Mouse (Mus musculus): ENCODE results near the gene Mdm2.

Gene Mdm2

GRCm38 (mm10) chr10:117695027-117695426 lies 15.5 kb downstream of the Mdm2 start:
- DNase-seq: no peak

GRCm38 (mm10) chr10:117694255-117694953 lies 16.2 kb downstream of the Mdm2 start:
- no peak for DNase-seq

- DNase-seq: no peak
Observed at GRCm38 (mm10) chr10:117692953-117693352, 17.6 kb downstream of the Mdm2 start.

GRCm38 (mm10) chr10:117692173-117692572 lies 18.4 kb downstream of the Mdm2 start:
- DNase-seq: no peak

- no peak for DNase-seq
Observed at GRCm38 (mm10) chr10:117691389-117691968, 19.1 kb downstream of the Mdm2 start.

- no peak for DNase-seq
Observed at GRCm38 (mm10) chr10:117690770-117691296, 19.7 kb downstream of the Mdm2 start.

- DNase-seq: no peak
Observed at GRCm38 (mm10) chr10:117690101-117690352, 20.5 kb downstream of the Mdm2 start.

- DNase-seq: no peak
Observed at GRCm38 (mm10) chr10:117689297-117690100, 21.1 kb downstream of the Mdm2 start.

- no peak for DNase-seq
Observed at GRCm38 (mm10) chr10:117688204-117689151, 22.1 kb downstream of the Mdm2 start.

- DNase-seq: no peak
Observed at GRCm38 (mm10) chr10:117687577-117687976, 23.0 kb downstream of the Mdm2 start.

GRCm38 (mm10) chr10:117687018-117687417 lies 23.5 kb downstream of the Mdm2 start:
- DNase-seq: no peak

GRCm38 (mm10) chr10:117685849-117686591 lies 24.5 kb downstream of the Mdm2 start:
- no peak for DNase-seq

- no peak for DNase-seq
Observed at GRCm38 (mm10) chr10:117685171-117685848, 25.2 kb downstream of the Mdm2 start.

- DNase-seq: no peak
Observed at GRCm38 (mm10) chr10:117684298-117685170, 26.0 kb downstream of the Mdm2 start.

GRCm38 (mm10) chr10:117683734-117684037 lies 26.9 kb downstream of the Mdm2 start:
- DNase-seq: no peak

GRCm38 (mm10) chr10:117682858-117683733 lies 27.5 kb downstream of the Mdm2 start:
- no peak for DNase-seq

GRCm38 (mm10) chr10:117681999-117682857 lies 28.3 kb downstream of the Mdm2 start:
- no peak for DNase-seq

- DNase-seq: no peak
Observed at GRCm38 (mm10) chr10:117681543-117681942, 29.0 kb downstream of the Mdm2 start.
